Mouse (Mus musculus) heart, postnatal 0 days (tissue): Measurements from ENCODE around the gene Fgfr2.

Source experiments
- CTCF ChIP-seq: IDR thresholded peaks from 2 replicates; pipeline ENCODE4 v1.5.1; 2016; ENCODE audit warnings: antibody characterized with exemption, control low read depth, low read depth
- EP300 ChIP-seq: IDR thresholded peaks from 2 replicates; pipeline ENCODE4 v1.6.1; 2016; ENCODE audit warnings: antibody characterized with exemption, low read depth

GRCm38 (mm10) chr7:130304642-130305041 is 2818.5 kb downstream of the Fgfr2 start:
- TF ChIP-seq CTCF: no peak
- TF ChIP-seq EP300: no peak
